Mouse (Mus musculus): ENCODE data around the gene Eif3l.

GRCm38 (mm10) chr15:79131442-79131841 is 56.5 kb downstream of the Eif3l start:
- no peak for TF ChIP-seq CTCF (IDR thresholded peaks at IDR 0.05 in 2 of 3, conservative IDR thresholded peaks at IDR 0.05 in 1 of 3; ENCODE audit: control insufficient read depth in 1 of 3, insufficient read depth in 1 of 3, low read depth in 2 of 3, low read length in 3 of 3, poor library complexity in 1 of 3, severe bottlenecking in 1 of 3)
- TF ChIP-seq MXI1 (IDR thresholded peaks at IDR 0.05; ENCODE audit: low read depth, low read length) = no peak
- no peak for TF ChIP-seq MYB (IDR thresholded peaks at IDR 0.05; ENCODE audit: low read depth, low read length)
- no peak for TF ChIP-seq SMC3 (IDR thresholded peaks at IDR 0.05; ENCODE audit: low read depth, low read length)
- TF ChIP-seq TAL1 (IDR thresholded peaks at IDR 0.05; ENCODE audit: low read length) = no peak
- TF ChIP-seq POLR2AphosphoS2 (IDR thresholded peaks at IDR 0.05; ENCODE audit: low read length) = no peak
- TF ChIP-seq GATA1 (IDR thresholded peaks at IDR 0.05; ENCODE audit: low read depth, low read length) = no peak
- TF ChIP-seq ZNF384 (IDR thresholded peaks at IDR 0.05; ENCODE audit: low read depth, low read length) = no peak
